Mouse (Mus musculus) C2C12 (cell line): Measurements from ENCODE around the gene Wdr91.

Experiments
- CEBPB ChIP-seq: IDR thresholded peaks from one replicate; pipeline ENCODE4 v1.6.1; 2011; ENCODE audit warnings: low read depth, mild to moderate bottlenecking, control low read depth, moderate library complexity
- CTCF ChIP-seq: IDR thresholded peaks from one replicate; pipeline ENCODE4 v1.5.1; 2011; ENCODE audit not compliant: control insufficient read depth, insufficient read depth, insufficient read length
- MAX ChIP-seq: IDR thresholded peaks from one replicate; pipeline ENCODE4 v1.6.1; 2011; ENCODE audit warnings: mild to moderate bottlenecking, control low read depth
- USF1 ChIP-seq: IDR thresholded peaks from one replicate; pipeline ENCODE4 v1.6.1; 2011; ENCODE audit warnings: low read depth, mild to moderate bottlenecking, control low read depth, moderate library complexity

DNA sequence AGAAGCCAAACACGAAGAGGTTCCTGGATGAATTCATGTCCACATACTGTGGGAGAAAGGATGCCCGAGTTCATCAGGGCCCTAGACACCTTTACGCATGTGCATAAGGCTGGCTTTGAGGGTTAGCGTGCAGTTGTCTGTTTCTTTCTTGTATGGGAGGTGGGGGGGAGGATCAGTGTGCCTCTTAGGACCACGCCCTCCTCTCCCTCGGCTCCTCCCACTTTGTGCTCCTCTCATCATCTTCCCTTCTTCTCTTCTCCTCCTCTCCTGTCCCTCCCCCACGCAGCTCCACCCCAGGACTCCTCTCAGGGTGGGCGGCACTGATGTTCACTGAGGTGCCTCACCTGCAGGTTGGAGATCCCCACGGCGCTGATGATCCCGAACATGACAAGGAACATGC is 37.8 kb upstream of the Wdr91 start:
- TF ChIP-seq CTCF = no peak
- no peak for TF ChIP-seq CEBPB
- no peak for TF ChIP-seq MAX
- TF ChIP-seq USF1 = no peak
